Mouse (Mus musculus): ENCODE data around the gene Gimap1.

DNA sequence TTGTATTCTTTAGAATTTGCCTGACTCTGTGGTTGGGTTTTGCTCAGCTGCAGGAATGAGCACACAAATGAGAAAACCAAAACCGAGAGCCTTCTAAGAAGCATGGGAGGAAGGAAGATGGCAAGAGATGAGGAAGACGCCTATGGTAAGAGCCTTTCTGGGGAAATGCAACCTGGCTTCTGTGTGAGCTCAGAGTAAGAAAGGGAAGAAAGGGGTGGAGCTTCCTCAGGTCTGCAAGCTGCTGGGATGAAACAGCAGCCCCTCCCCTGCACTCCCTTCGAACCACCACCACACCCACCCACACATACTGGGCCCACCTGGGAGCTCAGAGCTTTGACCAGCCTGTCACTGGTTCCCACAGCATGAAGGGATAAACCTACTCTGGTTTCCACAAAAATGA lies 2.4 kb downstream of the Gimap1 start:
- TF ChIP-seq POLR2A (IDR thresholded peaks at IDR 0.05; ENCODE audit: borderline replicate concordance, control insufficient read depth, low read depth, low read length), result no peak
- no peak for TF ChIP-seq CTCF (IDR thresholded peaks at IDR 0.05; ENCODE audit: control insufficient read depth, insufficient read depth, low read length)

Measured in bone marrow, adult 2 months (tissue).